Mouse (Mus musculus) monocyte, adult 5-6 weeks (primary cell): ENCODE results near the gene Kpna7. TPM values are rescaled to one million over a fixed set of nuclear protein-coding genes. Genes with fewer than 3 reads are reported as not detected.

Experiments
- ATAC-seq: fragments of 153-309, 156-312 bp; replicated peaks from 2 replicates; pipeline ENCODE4 v1.8.0; 2017; ENCODE audit warnings: mild to moderate bottlenecking; ENCODE audit not compliant: low TSS enrichment, insufficient number of reproducible peaks, severe bottlenecking, poor library complexity, low FRiP score
- total RNA-seq: library from RNA; stranded (forward); fragments of 200-1000, 200-491, 200-594 nt; gene quantifications from 3 replicates; pipeline ENCODE4 v1.2.3, GENCODE M21; 2017

The Kpna7 gene
- total RNA-seq, 1 experiment from 2014 or later = not detected

DNA sequence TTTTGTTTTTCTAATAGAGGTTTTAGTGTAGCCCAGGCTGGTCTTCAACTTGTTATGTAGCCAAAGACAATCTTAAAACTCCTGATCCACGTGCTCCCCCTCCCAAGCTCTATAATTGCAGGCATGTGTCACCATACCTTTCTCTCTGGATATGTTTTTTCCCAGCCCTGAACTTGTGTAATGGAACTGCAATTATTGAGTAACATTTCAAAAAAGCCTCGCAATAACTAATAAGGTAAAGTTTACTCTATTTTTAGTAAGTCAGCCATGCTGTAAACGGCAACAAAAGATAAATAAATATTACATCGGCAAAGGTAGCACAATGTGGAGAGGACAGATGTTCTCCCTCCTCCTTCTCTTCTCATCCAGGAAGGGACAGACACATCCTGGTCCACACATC is 139.5 kb downstream of the Kpna7 start:
- no peak for ATAC-seq

DNA sequence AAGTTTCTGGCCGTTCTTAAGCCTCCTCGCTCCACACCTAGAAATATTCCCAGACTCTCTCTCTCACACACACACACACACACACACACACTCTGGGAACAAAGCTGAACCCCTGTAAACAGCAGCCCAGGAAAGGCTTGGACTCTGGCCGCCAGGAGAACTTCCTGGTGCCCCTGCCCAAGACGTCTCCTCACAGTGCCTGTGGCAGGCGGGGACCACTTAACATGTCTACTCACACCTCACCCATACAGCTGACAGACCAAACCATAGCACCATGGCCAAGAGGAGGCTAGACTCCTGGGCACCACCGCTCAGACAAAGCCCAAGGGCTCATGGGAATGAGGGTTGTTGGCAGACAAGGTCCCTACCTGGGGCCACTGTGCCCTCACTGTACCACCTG is 140.5 kb downstream of the Kpna7 start:
- no peak for ATAC-seq

DNA sequence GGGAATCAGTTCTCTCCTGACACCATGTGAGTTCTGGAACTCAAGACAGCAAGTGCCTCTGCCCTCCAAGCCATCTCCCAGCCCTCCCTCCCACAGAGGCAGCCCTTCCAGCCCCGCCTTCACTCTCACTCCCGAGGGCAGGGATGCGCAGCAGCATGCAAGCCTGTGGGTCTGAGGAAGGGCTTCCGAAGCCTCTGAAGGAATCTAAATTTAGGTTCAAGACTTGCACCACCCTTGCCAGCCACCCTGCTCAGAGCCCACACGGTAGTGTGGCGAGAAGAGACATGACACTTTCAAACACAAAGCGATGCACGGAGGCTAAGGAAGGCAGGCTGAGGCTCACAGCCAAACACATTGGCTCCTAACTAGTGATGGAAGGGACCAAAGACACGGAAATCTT is 141.4 kb downstream of the Kpna7 start:
- ATAC-seq = no peak

DNA sequence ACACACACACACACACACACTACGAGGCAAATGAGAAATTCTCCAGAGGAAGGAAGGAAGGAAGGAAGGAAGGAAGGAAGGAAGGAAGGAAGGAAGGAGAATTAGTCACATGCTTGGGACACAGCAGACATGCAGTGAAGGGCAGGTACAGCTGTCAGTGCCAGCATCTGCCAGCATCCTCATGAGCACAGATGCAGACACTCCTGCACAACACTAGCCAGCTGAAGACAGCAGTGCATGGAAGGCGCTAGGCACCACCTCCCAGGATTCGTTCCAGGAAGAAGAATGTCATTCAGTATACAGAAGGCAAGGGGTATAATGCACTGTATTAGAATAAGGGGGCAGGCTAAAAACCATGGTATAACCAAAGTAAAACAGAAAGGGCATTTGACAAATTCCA is 142.9 kb downstream of the Kpna7 start:
- ATAC-seq = no peak

DNA sequence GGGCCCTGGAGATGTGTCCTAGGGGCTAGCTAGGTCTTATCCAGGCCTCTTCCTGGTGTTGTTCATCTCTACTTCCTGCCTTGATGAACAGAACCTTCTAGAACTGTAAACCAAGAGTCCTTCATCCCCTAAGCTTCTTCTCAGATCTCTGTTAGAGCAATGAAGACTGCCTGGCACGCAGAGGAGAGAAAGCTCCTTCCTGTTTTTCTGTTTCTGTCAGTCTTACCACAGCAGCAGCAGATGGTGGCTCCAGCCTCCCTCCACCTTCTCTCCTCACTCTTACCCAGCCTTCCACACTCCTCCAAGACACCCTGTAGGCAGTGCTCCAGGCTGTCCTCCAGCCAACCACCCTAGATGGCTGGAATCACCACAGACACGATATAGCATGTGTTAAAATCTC is 146.5 kb downstream of the Kpna7 start:
- no peak for ATAC-seq

Other genes starting within 250 kb of the Kpna7 start
- gene Smurf1, start 118.2 kb downstream of the Kpna7 start, total RNA-seq = 11.8 to 23.2 TPM (median 17.6 TPM) in 3 replicates
- not detected in 3 replicates for gene Gm4871, start 51.3 kb downstream of the Kpna7 start, total RNA-seq
- gene 1700018F24Rik, start 41.0 kb downstream of the Kpna7 start, total RNA-seq = not detected in 3 replicates
- gene Arpc1a, start 200 bp downstream of the Kpna7 start, total RNA-seq = 79.3 to 85.9 TPM (median 81.0 TPM) in 3 replicates
- gene Arpc1b, start 30.2 kb upstream of the Kpna7 start, total RNA-seq = 406 to 524 TPM (median 463 TPM) in 3 replicates
- 93.1 to 106 TPM (median 95.5 TPM) in 3 replicates for gene Pdap1, start 56.2 kb upstream of the Kpna7 start, total RNA-seq
- 212 to 285 TPM (median 240 TPM) in 3 replicates for gene Bud31, start 56.3 kb upstream of the Kpna7 start, total RNA-seq
- 14.4 to 20.3 TPM (median 16.1 TPM) in 3 replicates for gene Ptcd1, start 83.1 kb upstream of the Kpna7 start, total RNA-seq
- 24.9 to 38.9 TPM (median 31.3 TPM) in 3 replicates for gene Cpsf4, start 83.2 kb upstream of the Kpna7 start, total RNA-seq
- gene Atp5j2, start 108.0 kb upstream of the Kpna7 start, total RNA-seq = 94.3 to 131 TPM (median 97.4 TPM) in 3 replicates
- 44.2 to 69.7 TPM (median 65.2 TPM) in 3 replicates for gene Zkscan14, start 117.8 kb upstream of the Kpna7 start, total RNA-seq
- 6.5 to 10.6 TPM (median 9.0 TPM) in 3 replicates for gene Zkscan5, start 120.5 kb upstream of the Kpna7 start, total RNA-seq
- gene Zfp655, start 147.7 kb upstream of the Kpna7 start, total RNA-seq = 54.6 to 56.2 TPM (median 55.3 TPM) in 3 replicates
- 10.4 to 12.5 TPM (median 10.6 TPM) in 3 replicates for gene Zscan25, start 196.5 kb upstream of the Kpna7 start, total RNA-seq